Comparison of ENCODE assay signal across 15 mouse cellular contexts in genomic region chr6:47635207-47635994, GRCm38 (mm10). TPM values are rescaled to one million over a fixed set of nuclear protein-coding genes. Genes with fewer than 3 reads are reported as not detected.
DNase-seq lines count a peak whose midpoint lies in the region; ATAC-seq and TF ChIP-seq lines count a peak whose summit lies in the region.
"Had no signal": no experiment of that assay in that cellular context is flagged by ENCODE, and none has a peak within 500 bp of the region (broad histone marks: within the 10 kb centered on the region; RNA-seq: fewer than 3 reads in every experiment).

No protein-coding gene starts in this region.

- no peak overlapping the region for H3K9ac ChIP-seq in liver, postnatal 0 days (replicated peaks)
- H3K9ac ChIP-seq in liver, embryonic 12.5 days, result no peak overlapping the region
- H3K9ac ChIP-seq: midbrain, embryonic 15.5 days had no signal

- H3K4me1 ChIP-seq in liver, postnatal 0 days (ENCODE audit: insufficient read depth), result 0 out of 2 replicates have a peak, but pooled peaks cover 2% of the 10 kb centered on the region
- H3K4me1 ChIP-seq in liver, embryonic 12.5 days, result no peaks in the 10 kb centered on the region
- H3K4me1 ChIP-seq in E14TG2a.4 (replicated peaks; ENCODE audit: low read depth, low read length), result no peaks in the 10 kb centered on the region
- H3K4me1 ChIP-seq: midbrain, embryonic 15.5 days had no signal

- peak; percentile 41 for TF ChIP-seq CTCF in liver, postnatal 0 days (IDR thresholded peaks at IDR 0.05; ENCODE audit: low read depth)
- peak; percentile 58 for TF ChIP-seq CTCF in E14TG2a.4 (conservative IDR thresholded peaks at IDR 0.05; ENCODE audit: low read length)

- no peak overlapping the region for H3K4me3 ChIP-seq in liver, postnatal 0 days (ENCODE audit: low read depth, low read length)
- H3K4me3 ChIP-seq in liver, embryonic 12.5 days, result no peak overlapping the region
- H3K4me3 ChIP-seq in E14TG2a.4 (replicated peaks; ENCODE audit: low read length), result no peak overlapping the region
- H3K4me3 ChIP-seq: erythroblast, embryonic 14.5 days; midbrain, embryonic 15.5 days had no signal

- H3K9me3 ChIP-seq in liver, postnatal 0 days (ENCODE audit: low read length), result no peaks in the 10 kb centered on the region
- no peaks in the 10 kb centered on the region for H3K9me3 ChIP-seq in liver, embryonic 12.5 days (replicated peaks)
- no peaks in the 10 kb centered on the region for H3K9me3 ChIP-seq in E14TG2a.4 (ENCODE audit: low read length)
- H3K9me3 ChIP-seq: midbrain, embryonic 15.5 days had no signal

- no peak overlapping the region for H3K27ac ChIP-seq in liver, postnatal 0 days (ENCODE audit: low read depth)
- H3K27ac ChIP-seq in liver, embryonic 12.5 days, result no peak overlapping the region
- H3K27ac ChIP-seq: kidney, postnatal 0 days; midbrain, embryonic 15.5 days had no signal

- no peak for TF ChIP-seq EP300 in liver, postnatal 0 days (IDR thresholded peaks at IDR 0.05; ENCODE audit: low read depth)

- H3K27me3 ChIP-seq in liver, postnatal 0 days (ENCODE audit: insufficient read depth, low read length), result no peaks in the 10 kb centered on the region
- no peaks in the 10 kb centered on the region for H3K27me3 ChIP-seq in liver, embryonic 12.5 days (replicated peaks)
- no peaks in the 10 kb centered on the region for H3K27me3 ChIP-seq in E14TG2a.4 (ENCODE audit: insufficient read depth, low read length)
- H3K27me3 ChIP-seq: midbrain, embryonic 15.5 days had no signal

- H3K36me3 ChIP-seq in liver, postnatal 0 days (replicated peaks; ENCODE audit: insufficient read depth, low read length), result no peaks in the 10 kb centered on the region
- no peaks in the 10 kb centered on the region for H3K36me3 ChIP-seq in liver, embryonic 12.5 days
- no peaks in the 10 kb centered on the region for H3K36me3 ChIP-seq in E14TG2a.4 (ENCODE audit: insufficient read depth, low read length)
- H3K36me3 ChIP-seq: midbrain, embryonic 15.5 days had no signal

- DNase-seq in liver, postnatal 0 days, result no peak
- peak; percentile 42 to 47 for DNase-seq in B cell, adult 2 months
- no peak for DNase-seq in urinary bladder, postnatal 10 days (ENCODE audit: low spot score)
- no peak for DNase-seq in frontal cortex, postnatal 25 days (ENCODE audit: low spot score in 2 of 2)
- DNase-seq: adrenal gland, postnatal 36 days; cerebellum, adult 11-12 months; heart, adult 11 months; heart, postnatal 10 days; lung, postnatal 14 days had no signal

- no peak for ATAC-seq in liver, postnatal 0 days
- no peak for ATAC-seq in liver, embryonic 12.5 days
- ATAC-seq in granulocyte monocyte progenitor cell, adult 5-6 weeks (replicated peaks; ENCODE audit: poor library complexity, severe bottlenecking), result 0 out of 2 replicates have a peak, but pooled peaks have one; percentile 23
- ATAC-seq: midbrain, embryonic 15.5 days had no signal

- no peak overlapping the region for H3K4me2 ChIP-seq in liver, postnatal 0 days (ENCODE audit: low read depth, low read length)
- no peak overlapping the region for H3K4me2 ChIP-seq in liver, embryonic 12.5 days
- H3K4me2 ChIP-seq: midbrain, embryonic 15.5 days had no signal

- WGBS in liver, postnatal 0 days (ENCODE audit: insufficient replicate concordance), result 79% methylated on average over 7 of the region's 7 CpGs
- WGBS in liver, embryonic 12.5 days (ENCODE audit: insufficient replicate concordance), result 55% methylated on average over 7 of the region's 7 CpGs

RNA-seq across cellular contexts. Expression of gene Ezh2, which starts 40.3 kb away (rescaled TPM):
- 36.5 and 37.2 TPM in 2 replicates for polyA plus RNA-seq in liver, postnatal 0 days (2015; fragmentation: Nextera tagmentation; extraction: Ambion mirVana)
- 75.9 and 78.7 TPM in 2 replicates for polyA plus RNA-seq in liver, embryonic 12.5 days (2016; fragmentation: Nextera tagmentation; extraction: Ambion mirVana)
- 179 and 238 TPM in 2 replicates for total RNA-seq in granulocyte monocyte progenitor cell, adult 5-6 weeks (2014; fragmentation: Nextera tagmentation)
- 121 and 148 TPM in 2 replicates for total RNA-seq in granulocyte monocyte progenitor cell, adult 5-6 weeks (2017)

Comparison
In these comparisons a context has a peak if more than half of its experiments do, and no peak if none do; other contexts are left out.
1. DNase-seq: peak in B cell, adult 2 months (2 of 2); none in liver, postnatal 0 days (single experiment), urinary bladder, postnatal 10 days (single experiment) and frontal cortex, postnatal 25 days (0 of 2).